Comparison of ENCODE assay signal across 20 mouse cellular contexts in the genomic region with DNA sequence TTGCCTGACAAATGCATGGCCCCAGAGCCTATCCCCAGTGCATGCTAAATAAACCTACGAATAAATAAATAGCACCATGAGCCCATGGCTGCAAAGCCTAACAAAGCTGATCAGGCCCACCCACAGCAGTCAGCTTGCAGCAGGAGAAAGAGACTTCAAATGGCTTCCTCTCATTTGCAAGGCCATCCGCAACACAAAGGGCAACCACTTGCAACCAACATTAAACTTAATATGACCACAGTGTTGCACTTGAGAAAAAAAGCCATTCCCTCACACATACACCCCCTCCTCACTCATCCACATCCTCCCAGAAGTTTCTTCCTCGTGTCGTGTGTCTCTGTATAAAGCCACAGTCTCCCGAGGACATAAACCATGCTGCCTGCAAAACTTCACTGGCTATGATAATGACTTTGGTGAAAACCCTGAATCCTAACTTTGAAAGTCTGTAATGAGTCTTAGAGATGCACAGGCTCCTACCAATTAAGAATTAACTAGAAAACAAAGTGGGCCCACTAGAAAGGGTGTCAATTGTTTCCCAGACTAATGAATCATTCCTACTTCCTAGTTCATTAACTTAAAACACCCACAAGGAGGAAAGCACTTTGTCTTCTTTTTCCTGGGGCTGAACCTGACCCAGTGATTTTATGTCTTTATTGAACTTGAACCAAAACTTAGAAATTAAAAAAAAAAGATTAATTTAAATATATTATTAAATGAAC. TPM values are rescaled to one million over a fixed set of nuclear protein-coding genes. Genes with fewer than 3 reads are reported as not detected.
A peak's percentile ranks its signal among the peaks of the same experiment; 100 is the strongest.
DNase-seq lines count a peak whose midpoint lies in the region; ATAC-seq and TF ChIP-seq lines count a peak whose summit lies in the region.
"Had no signal": no experiment of that assay in that cellular context is flagged by ENCODE, and none has a peak within 500 bp of the region (broad histone marks: within the 10 kb centered on the region; RNA-seq: fewer than 3 reads in every experiment).

No protein-coding gene starts in this region.

- 15% methylated on average over 5 of the region's 5 CpGs for WGBS in hindbrain, embryonic 11.5 days
- 21% methylated on average over 5 of the region's 5 CpGs for WGBS in hindbrain, embryonic 16.5 days
- WGBS in midbrain, embryonic 11.5 days, result 9% methylated on average over 5 of the region's 5 CpGs
- 12% methylated on average over 5 of the region's 5 CpGs for WGBS in midbrain, embryonic 13.5 days
- 19% methylated on average over 5 of the region's 5 CpGs for WGBS in embryonic facial prominence, embryonic 10.5 days

- H3K4me3 ChIP-seq in hindbrain, embryonic 11.5 days (ENCODE audit: low read depth, low read length), result no peak overlapping the region
- H3K4me3 ChIP-seq in hindbrain, embryonic 16.5 days (ENCODE audit: low read length), result no peak overlapping the region
- no peak overlapping the region for H3K4me3 ChIP-seq in midbrain, embryonic 11.5 days (ENCODE audit: low read depth, low read length)
- H3K4me3 ChIP-seq in midbrain, embryonic 13.5 days (replicated peaks), result no peak overlapping the region
- H3K4me3 ChIP-seq in embryonic facial prominence, embryonic 10.5 days, result no peak overlapping the region
- H3K4me3 ChIP-seq: gastrocnemius, adult 2 months; liver, embryonic 15.5 days had no signal

- intact Hi-C loops in left cerebral cortex, postnatal 4 days (cut with DNase I), result no loop called here

- no peak for TF ChIP-seq CTCF in brain, embryonic 14.5 days (IDR thresholded peaks at IDR 0.05; ENCODE audit: borderline replicate concordance, extremely low read depth, insufficient read depth, insufficient read length)

- TF ChIP-seq POLR2A in brain, embryonic 14.5 days (IDR thresholded peaks at IDR 0.05; ENCODE audit: borderline replicate concordance, extremely low read depth, insufficient read depth, insufficient read length, poor library complexity, severe bottlenecking), result no peak

- H3K36me3 ChIP-seq in hindbrain, embryonic 11.5 days (ENCODE audit: control insufficient read depth, insufficient read depth, low read length), result no peaks in the 10 kb centered on the region
- H3K36me3 ChIP-seq in hindbrain, embryonic 16.5 days (ENCODE audit: control insufficient read depth, insufficient read depth, low read length), result no peaks in the 10 kb centered on the region
- no peaks in the 10 kb centered on the region for H3K36me3 ChIP-seq in midbrain, embryonic 11.5 days (ENCODE audit: control insufficient read depth, insufficient read depth, low read length)
- no peaks in the 10 kb centered on the region for H3K36me3 ChIP-seq in midbrain, embryonic 13.5 days
- H3K36me3 ChIP-seq in embryonic facial prominence, embryonic 10.5 days (replicated peaks), result no peaks in the 10 kb centered on the region
- H3K36me3 ChIP-seq: liver, embryonic 15.5 days had no signal

- no peak overlapping the region for H3K9ac ChIP-seq in hindbrain, embryonic 11.5 days (ENCODE audit: low read depth, low read length)
- no peak overlapping the region for H3K9ac ChIP-seq in hindbrain, embryonic 16.5 days (ENCODE audit: low read depth, low read length)
- peak overlapping the region; percentile 38; the same call in 1 of the 2 replicates for H3K9ac ChIP-seq in midbrain, embryonic 11.5 days (ENCODE audit: low read length)
- H3K9ac ChIP-seq in midbrain, embryonic 13.5 days (replicated peaks), result no peak overlapping the region
- H3K9ac ChIP-seq: liver, embryonic 15.5 days had no signal

- peak; percentile 36 for DNase-seq in hindbrain, embryonic 11.5 days (ENCODE audit: low spot score)
- DNase-seq in midbrain, embryonic 11.5 days (ENCODE audit: low spot score, missing footprints), result no peak
- DNase-seq in brain, embryonic 14.5 days (ENCODE audit: low read depth), result peak; percentile 52
- DNase-seq in embryonic facial prominence, embryonic 10.5 days (ENCODE audit: low spot score), result peak; percentile 16
- DNase-seq in spleen, postnatal 10 days (ENCODE audit: low spot score in 2 of 2), result no peak
- no peak for DNase-seq in left cerebral cortex, postnatal 4 days
- DNase-seq: adrenal gland, adult 2 months; cerebellum, adult 11-12 months; cerebellum, postnatal 14 days; gastrocnemius, adult 2 months; heart, postnatal 36 days; liver; right cerebral cortex, postnatal 14 days had no signal

- ATAC-seq in hindbrain, embryonic 11.5 days (ENCODE audit: low FRiP score), result no peak
- ATAC-seq in hindbrain, embryonic 16.5 days, result no peak
- ATAC-seq in midbrain, embryonic 11.5 days (ENCODE audit: low FRiP score), result no peak
- no peak for ATAC-seq in midbrain, embryonic 13.5 days
- ATAC-seq: hindbrain, postnatal 0 days; intestine, postnatal 0 days; Patski had no signal

- H3K9me3 ChIP-seq in hindbrain, embryonic 11.5 days (ENCODE audit: control insufficient read depth, low read length), result no peaks in the 10 kb centered on the region
- H3K9me3 ChIP-seq in hindbrain, embryonic 16.5 days (ENCODE audit: control insufficient read depth, low read length), result no peaks in the 10 kb centered on the region
- H3K9me3 ChIP-seq in midbrain, embryonic 11.5 days (ENCODE audit: control insufficient read depth, low read length), result no peaks in the 10 kb centered on the region
- H3K9me3 ChIP-seq in midbrain, embryonic 13.5 days, result no peaks in the 10 kb centered on the region
- no peaks in the 10 kb centered on the region for H3K9me3 ChIP-seq in embryonic facial prominence, embryonic 10.5 days
- H3K9me3 ChIP-seq: liver, embryonic 15.5 days had no signal

- H3K4me2 ChIP-seq in hindbrain, embryonic 11.5 days (replicated peaks; ENCODE audit: low read depth, low read length), result no peak overlapping the region
- H3K4me2 ChIP-seq in hindbrain, embryonic 16.5 days (ENCODE audit: low read length), result no peak overlapping the region
- no peak overlapping the region for H3K4me2 ChIP-seq in midbrain, embryonic 11.5 days
- H3K4me2 ChIP-seq in midbrain, embryonic 13.5 days (replicated peaks), result no peak overlapping the region
- H3K4me2 ChIP-seq: liver, embryonic 15.5 days had no signal

- 0 out of 2 replicates have a peak overlapping the region, but pooled peaks have one; percentile 14 for H3K27ac ChIP-seq in hindbrain, embryonic 11.5 days (ENCODE audit: low read depth, low read length)
- no peak overlapping the region for H3K27ac ChIP-seq in hindbrain, embryonic 16.5 days (ENCODE audit: low read depth, low read length)
- peak overlapping the region; percentile 65 for H3K27ac ChIP-seq in midbrain, embryonic 11.5 days (ENCODE audit: low read depth, low read length)
- H3K27ac ChIP-seq in midbrain, embryonic 13.5 days, result no peak overlapping the region
- peak overlapping the region; percentile 62 for H3K27ac ChIP-seq in embryonic facial prominence, embryonic 10.5 days (replicated peaks)
- H3K27ac ChIP-seq: gastrocnemius, adult 2 months; hindbrain, postnatal 0 days; liver, embryonic 15.5 days had no signal

- H3K4me1 ChIP-seq in hindbrain, embryonic 11.5 days (replicated peaks; ENCODE audit: control insufficient read depth, insufficient read depth, low read length), result peaks cover 12% of the 10 kb centered on the region; the same call in 1 of the 2 replicates
- H3K4me1 ChIP-seq in hindbrain, embryonic 16.5 days (ENCODE audit: control insufficient read depth, insufficient read depth, low read depth, low read length), result peaks cover 4% of the 10 kb centered on the region
- H3K4me1 ChIP-seq in midbrain, embryonic 11.5 days (ENCODE audit: control insufficient read depth, insufficient read depth, low read length), result peaks cover 37% of the 10 kb centered on the region
- H3K4me1 ChIP-seq in midbrain, embryonic 13.5 days (replicated peaks), result peaks cover 33% of the 10 kb centered on the region
- H3K4me1 ChIP-seq in embryonic facial prominence, embryonic 10.5 days, result peaks cover 70% of the 10 kb centered on the region
- H3K4me1 ChIP-seq: liver, embryonic 15.5 days had no signal

- H3K27me3 ChIP-seq in hindbrain, embryonic 11.5 days (ENCODE audit: control insufficient read depth, insufficient read depth, low read length), result no peaks in the 10 kb centered on the region
- H3K27me3 ChIP-seq in hindbrain, embryonic 16.5 days (replicated peaks; ENCODE audit: control insufficient read depth, insufficient read depth, low read length), result no peaks in the 10 kb centered on the region
- H3K27me3 ChIP-seq in midbrain, embryonic 11.5 days (ENCODE audit: control insufficient read depth, insufficient read depth, low read length), result no peaks in the 10 kb centered on the region; the same call in 1 of the 2 replicates
- peaks cover 21% of the 10 kb centered on the region for H3K27me3 ChIP-seq in midbrain, embryonic 13.5 days
- peaks cover 23% of the 10 kb centered on the region for H3K27me3 ChIP-seq in embryonic facial prominence, embryonic 10.5 days (replicated peaks; ENCODE audit: low read depth, poor library complexity, severe bottlenecking)

RNA-seq across cellular contexts. Expression of gene Greb1, which starts 2.7 kb away (rescaled TPM):
- polyA plus RNA-seq in hindbrain, embryonic 11.5 days (2014; fragmentation: Nextera tagmentation; extraction: Ambion mirVana), result 8.8 and 11.2 TPM in 2 replicates
- polyA plus RNA-seq in hindbrain, embryonic 16.5 days (2015; fragmentation: Nextera tagmentation; extraction: Ambion mirVana), result 0.51 and 0.70 TPM in 2 replicates
- polyA plus RNA-seq in midbrain, embryonic 11.5 days (2014; fragmentation: Nextera tagmentation; extraction: Ambion mirVana), result 11.3 and 15.4 TPM in 2 replicates
- polyA plus RNA-seq in midbrain, embryonic 13.5 days (2015; fragmentation: Nextera tagmentation; extraction: Ambion mirVana), result 2.7 and 3.1 TPM in 2 replicates
- polyA plus RNA-seq in brain, embryonic 14.5 days (2012; rRNA removed), result 2.5 and 4.8 TPM in 2 replicates
- 17.2 and 23.6 TPM in 2 replicates for polyA plus RNA-seq in embryonic facial prominence, embryonic 10.5 days (2016; fragmentation: Nextera tagmentation; extraction: Ambion mirVana)
- total RNA-seq in left cerebral cortex, postnatal 4 days (2021), result under 1 TPM; 0.84 to 0.97 TPM
- total RNA-seq: neutrophil, adult 5-6 weeks had no signal

RNA-seq across cellular contexts. Expression of gene E2f6, which starts 7.4 kb away (rescaled TPM):
- polyA plus RNA-seq in hindbrain, embryonic 11.5 days (2014; fragmentation: Nextera tagmentation; extraction: Ambion mirVana), result 75.3 and 76.5 TPM in 2 replicates
- polyA plus RNA-seq in hindbrain, embryonic 16.5 days (2015; fragmentation: Nextera tagmentation; extraction: Ambion mirVana), result 28.9 and 30.2 TPM in 2 replicates
- polyA plus RNA-seq in midbrain, embryonic 11.5 days (2014; fragmentation: Nextera tagmentation; extraction: Ambion mirVana), result 83.8 and 85.1 TPM in 2 replicates
- polyA plus RNA-seq in midbrain, embryonic 13.5 days (2015; fragmentation: Nextera tagmentation; extraction: Ambion mirVana), result 46.7 and 49.5 TPM in 2 replicates
- 40.6 and 45.3 TPM in 2 replicates for polyA plus RNA-seq in brain, embryonic 14.5 days (2012; rRNA removed)
- 64.2 and 67.5 TPM in 2 replicates for polyA plus RNA-seq in embryonic facial prominence, embryonic 10.5 days (2016; fragmentation: Nextera tagmentation; extraction: Ambion mirVana)
- total RNA-seq in left cerebral cortex, postnatal 4 days (2021), result 10 to 100 TPM; 19.2 to 21.9 TPM

Comparison
In these comparisons a context has a peak if more than half of its experiments do, and no peak if none do; other contexts are left out.
1. H3K27ac ChIP-seq: peak in hindbrain, embryonic 11.5 days (single experiment), midbrain, embryonic 11.5 days (single experiment) and embryonic facial prominence, embryonic 10.5 days (single experiment); none in hindbrain, embryonic 16.5 days (single experiment) and midbrain, embryonic 13.5 days (single experiment).
2. DNase-seq: peak in hindbrain, embryonic 11.5 days (single experiment), brain, embryonic 14.5 days (single experiment) and embryonic facial prominence, embryonic 10.5 days (single experiment); none in midbrain, embryonic 11.5 days (single experiment), spleen, postnatal 10 days (0 of 2) and left cerebral cortex, postnatal 4 days (single experiment).